Mouse (Mus musculus) neutrophil, adult 5-6 weeks (primary cell): ENCODE results near the gene Atp5b. TPM values are rescaled to one million over a fixed set of nuclear protein-coding genes. Genes with fewer than 3 reads are reported as not detected.

Source experiments
- ATAC-seq: fragments of 151-379, 151-347 bp; 2 replicates; pipeline ENCODE4 v1.8.0; 2017; ENCODE audit warnings: mild to moderate bottlenecking, moderate TSS enrichment; ENCODE audit not compliant: insufficient number of reproducible peaks, poor library complexity, low FRiP score, severe bottlenecking; ENCODE audit errors: extremely low read depth
- total RNA-seq: library from RNA; stranded (forward); fragments of 200-1000 nt; gene quantifications from 2 replicates; pipeline ENCODE4 v1.2.3, GENCODE M21; 2017

The Atp5b gene
- total RNA-seq, 1 experiment from 2014 or later = 588 TPM

DNA sequence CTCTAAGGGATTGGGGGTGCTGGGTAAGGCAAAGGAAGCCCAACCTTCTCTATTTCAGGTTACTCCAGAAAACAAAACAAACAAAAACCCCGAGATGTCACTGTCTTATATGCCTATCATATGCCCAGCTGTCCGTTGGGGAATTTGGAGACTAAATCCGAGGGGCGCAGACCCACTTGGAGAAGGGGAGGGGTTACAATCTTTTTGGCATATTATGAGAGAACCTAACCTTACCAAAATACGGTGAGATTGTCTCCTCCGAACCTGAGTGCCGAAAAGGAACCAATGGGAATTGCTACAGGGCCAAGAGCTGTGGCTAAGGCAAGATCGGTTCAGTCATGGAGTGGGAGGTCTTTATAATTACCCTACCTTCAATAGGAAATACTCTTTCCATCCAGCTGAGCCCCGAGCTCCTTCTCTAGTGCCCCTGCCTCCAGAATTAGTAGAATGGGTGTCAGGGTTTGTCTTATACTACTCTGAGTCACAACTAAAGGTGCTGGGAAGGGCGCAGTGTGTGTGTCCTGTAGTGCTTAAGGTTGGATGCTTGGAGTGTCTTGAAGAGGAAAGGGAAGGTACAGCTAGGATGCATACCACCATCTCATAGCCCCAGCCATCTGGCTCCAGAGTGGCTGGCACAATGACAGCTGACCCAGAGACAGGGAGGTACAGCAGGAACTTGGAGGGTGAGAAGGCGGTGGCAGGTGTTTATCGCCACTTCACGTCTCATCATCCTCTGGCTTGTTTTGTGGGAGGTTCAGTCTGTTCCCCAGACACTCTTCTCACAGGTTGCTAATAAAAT, 10.6 kb downstream of the Atp5b start:
- no peak for ATAC-seq

DNA sequence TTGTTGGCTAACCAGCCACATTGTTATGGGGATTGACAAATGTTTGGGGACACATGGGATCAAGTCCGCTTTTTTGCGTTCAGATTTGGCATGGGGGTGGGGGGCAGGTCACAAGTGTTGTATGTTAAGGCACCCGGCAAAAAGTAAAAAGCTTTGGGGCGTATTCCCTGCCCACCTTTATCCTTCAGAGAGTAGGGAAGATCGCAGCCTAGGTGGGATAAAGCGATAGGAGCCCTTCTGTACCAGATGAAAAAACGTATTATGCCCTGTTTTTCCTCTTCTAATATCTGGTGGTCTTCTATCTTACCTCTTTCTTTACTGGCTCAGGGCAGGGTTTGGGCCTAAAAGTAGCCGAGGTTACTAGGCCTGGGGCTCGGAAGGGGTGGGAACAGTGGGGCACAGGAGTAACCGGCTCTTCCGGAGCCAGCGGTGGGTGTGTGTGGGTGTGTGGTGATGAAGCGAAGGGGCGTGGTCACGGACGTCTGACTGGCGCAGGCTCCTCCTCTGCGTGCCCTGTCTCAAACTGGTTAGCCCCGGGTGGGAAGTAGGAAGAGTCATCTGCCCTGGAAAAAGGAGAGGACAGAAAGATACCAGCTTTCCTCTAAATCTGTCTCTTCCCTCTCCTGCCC, 11.4 kb downstream of the Atp5b start:
- peak; percentile 67 for ATAC-seq

- ATAC-seq = no peak
Observed at GRCm38 (mm10) chr10:128095003-128095636, 12.0 kb downstream of the Atp5b start.

DNA sequence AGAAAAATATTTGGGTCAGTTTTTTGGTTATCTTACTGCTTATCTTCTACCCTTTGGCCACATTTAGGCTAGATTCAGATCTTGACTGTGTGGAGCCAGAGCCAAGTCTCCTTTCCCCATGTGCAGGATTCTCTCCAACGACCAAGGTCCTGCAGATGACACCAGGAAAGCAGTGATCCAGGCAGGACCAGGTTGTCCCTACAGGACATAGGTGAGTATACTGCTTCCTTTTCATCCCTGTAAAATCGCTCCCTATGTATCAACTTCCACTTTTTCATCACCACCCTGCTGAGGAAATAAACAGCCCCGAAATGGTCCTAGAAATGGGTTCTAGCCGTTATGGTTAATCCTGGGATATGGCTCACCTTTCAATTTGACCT, 13.2 kb downstream of the Atp5b start:
- no peak for ATAC-seq

DNA sequence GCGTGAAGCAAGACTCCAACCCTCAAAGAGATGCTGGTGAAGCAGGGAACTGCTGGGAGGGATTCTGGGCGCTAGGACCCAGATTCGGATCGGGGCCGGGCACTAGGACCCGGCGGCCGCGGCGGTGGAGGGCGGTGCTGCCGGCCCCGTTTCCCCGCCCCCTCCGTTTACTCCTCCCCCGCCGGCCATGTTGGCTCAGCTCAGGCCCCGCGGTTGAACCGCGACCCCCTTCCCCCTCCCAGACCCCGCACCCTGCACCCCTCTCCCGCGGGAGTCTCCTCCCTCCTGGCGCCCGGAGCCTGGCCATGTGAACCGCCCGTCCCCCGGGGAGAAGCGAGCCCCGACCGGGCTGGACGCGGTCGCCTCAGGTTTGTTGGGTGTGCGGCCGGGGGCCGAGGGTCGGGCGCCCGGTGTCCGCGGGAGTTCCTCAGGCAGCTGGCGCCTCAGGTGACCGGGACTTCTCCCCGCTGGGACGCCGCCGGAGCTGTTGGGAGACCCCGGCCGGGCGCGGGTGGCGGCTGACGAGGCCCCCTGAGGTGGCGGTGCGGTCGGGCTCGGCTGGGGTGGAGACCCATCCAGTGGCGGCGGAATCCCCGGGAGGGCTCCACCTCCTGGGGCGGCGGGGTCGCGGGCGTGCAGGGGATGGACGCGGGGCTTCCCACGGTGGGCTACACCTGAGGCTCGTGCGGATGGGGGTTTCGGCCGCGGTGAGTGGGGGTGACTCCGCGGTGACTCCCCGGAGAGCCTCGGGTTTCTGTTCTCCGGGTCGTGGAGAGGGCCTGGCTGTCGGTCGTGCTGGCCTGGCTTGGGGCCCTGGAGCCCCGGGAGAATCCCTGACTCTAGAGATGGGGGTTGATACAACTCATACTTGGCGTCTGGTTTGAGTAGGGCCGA, 13.9 kb downstream of the Atp5b start:
- peak; percentile 53 for ATAC-seq

GRCm38 (mm10) chr10:128097587-128097971, 14.5 kb downstream of the Atp5b start:
- no peak for ATAC-seq

- ATAC-seq = no peak
Observed at GRCm38 (mm10) chr10:128110103-128110761, 27.2 kb downstream of the Atp5b start.

DNA sequence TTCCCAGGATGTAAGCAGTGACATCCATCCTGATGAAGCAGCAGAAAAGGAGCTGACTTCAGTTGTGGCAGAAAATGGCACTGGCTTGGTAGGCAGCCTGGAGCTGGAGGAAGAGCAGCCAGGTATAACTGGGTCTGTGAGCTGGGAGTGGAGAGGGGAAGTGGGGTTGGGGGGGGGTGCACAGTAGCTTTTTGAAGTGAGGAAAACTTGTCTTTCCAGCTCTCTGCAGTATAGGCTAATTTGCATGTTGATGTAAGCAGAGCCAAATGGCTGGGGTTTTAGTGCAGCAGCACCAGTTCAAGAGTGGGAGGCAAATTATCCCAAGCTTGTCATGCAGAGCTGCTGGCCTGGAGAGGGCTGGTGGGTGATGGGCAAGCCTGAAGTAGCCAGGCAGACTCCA, 28.2 kb downstream of the Atp5b start:
- no peak for ATAC-seq

DNA sequence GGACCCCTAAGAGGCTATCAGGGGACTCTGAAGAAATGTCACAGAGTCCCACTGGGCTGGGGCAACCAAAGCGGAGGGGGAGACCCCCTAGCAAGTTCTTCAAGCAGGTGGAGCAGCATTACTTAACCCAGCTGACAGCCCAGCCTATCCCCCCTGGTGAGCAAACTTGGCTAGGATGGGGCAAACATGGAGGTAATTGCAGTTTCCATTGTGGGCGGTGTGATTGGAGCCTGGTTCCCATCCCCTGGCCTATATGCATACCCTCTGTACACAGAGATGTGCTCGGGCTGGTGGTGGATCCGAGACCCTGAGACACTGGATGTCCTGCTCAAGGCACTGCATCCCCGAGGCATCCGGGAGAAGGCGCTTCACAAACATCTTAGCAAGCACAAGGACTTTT, 40.8 kb downstream of the Atp5b start:
- ATAC-seq = no peak

- no peak for ATAC-seq
Observed at GRCm38 (mm10) chr10:128124831-128125230, 41.8 kb downstream of the Atp5b start.

- ATAC-seq = no peak
Observed at GRCm38 (mm10) chr10:128125951-128126350, 42.9 kb downstream of the Atp5b start.

DNA sequence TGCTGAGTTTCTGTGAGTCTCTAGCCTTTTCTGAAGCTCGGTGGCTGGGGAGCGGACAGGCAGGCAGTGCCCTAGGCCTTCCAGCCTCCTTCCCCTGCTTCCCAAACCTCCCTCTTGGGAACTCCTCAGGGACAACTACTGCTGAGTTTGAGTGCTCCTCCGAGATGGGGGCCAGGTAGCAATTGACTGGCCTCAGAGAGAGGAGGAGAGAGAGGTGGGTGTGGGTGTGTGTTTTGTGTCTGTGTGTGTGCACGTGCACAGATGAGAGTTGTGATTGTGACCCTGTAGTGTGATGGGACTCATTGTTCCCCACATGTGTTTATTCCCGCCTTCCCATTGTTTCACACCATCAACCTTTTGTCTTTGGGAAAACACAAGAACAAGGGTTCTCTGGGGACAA, 44.4 kb downstream of the Atp5b start:
- ATAC-seq = no peak

- ATAC-seq = no peak
Observed at GRCm38 (mm10) chr10:128128143-128128542, 45.1 kb downstream of the Atp5b start.

- peak; percentile 85 for ATAC-seq
Observed at GRCm38 (mm10) chr10:128131297-128131696, 48.2 kb downstream of the Atp5b start.

DNA sequence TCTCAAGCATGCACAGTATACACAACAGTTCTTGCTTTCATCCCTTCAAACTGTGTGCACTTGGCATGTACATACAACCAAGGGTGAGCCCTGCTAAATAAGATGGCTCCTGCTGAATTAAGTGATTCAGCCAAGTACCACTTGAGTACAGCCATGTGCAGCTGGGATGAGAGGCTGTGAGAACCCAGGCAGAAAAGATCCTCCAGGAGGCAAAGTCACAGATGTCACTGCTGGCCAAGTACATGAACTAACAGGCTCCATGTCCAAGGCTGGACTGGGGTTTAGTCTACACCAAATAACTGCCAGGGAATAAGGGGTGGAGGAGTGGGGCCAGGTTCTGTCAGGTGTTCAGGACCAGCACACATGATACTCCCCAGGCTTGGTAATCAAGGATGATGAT, 48.7 kb downstream of the Atp5b start:
- no peak for ATAC-seq

- no peak for ATAC-seq
Observed at GRCm38 (mm10) chr10:128133650-128134332, 50.7 kb downstream of the Atp5b start.

GRCm38 (mm10) chr10:128135374-128135773, 52.3 kb downstream of the Atp5b start:
- ATAC-seq = no peak
